Mouse (Mus musculus): ENCODE measurements around the gene Pdpk1. TPM values are rescaled to one million over a fixed set of nuclear protein-coding genes. Genes with fewer than 3 reads are reported as not detected.

Gene Pdpk1
- polyA plus RNA-seq (2015; fragmentation: Illumina TruSeq; extraction: RNeasy Lipid Tissue Mini Kit (QIAGEN cat#74804); ENCODE audit: low read depth, low replicate concordance) = 56.0 TPM

DNA sequence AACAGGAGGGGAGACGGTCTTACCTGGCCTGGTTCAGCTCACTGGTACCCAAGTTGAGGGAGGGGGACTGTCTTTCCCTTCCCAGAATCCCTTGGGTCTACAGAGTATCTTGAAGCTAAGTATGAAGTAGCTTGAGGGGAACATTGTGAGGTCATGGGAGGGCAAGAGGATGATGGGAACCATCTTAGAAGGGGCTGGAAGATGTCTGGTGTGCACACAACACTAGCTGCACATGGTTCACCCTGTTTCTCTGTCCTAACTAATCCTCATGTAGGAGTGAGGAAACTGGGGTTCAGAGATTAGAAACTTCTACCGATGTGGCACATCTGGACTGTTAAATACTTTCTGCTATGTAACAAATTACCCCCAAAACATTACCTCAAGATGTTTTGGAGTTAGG lies at the start of gene Pdpk1:
Gene Pdpk1 (minus strand): TSS at position 101 of the 400 bp plus-strand sequence.

DNA sequence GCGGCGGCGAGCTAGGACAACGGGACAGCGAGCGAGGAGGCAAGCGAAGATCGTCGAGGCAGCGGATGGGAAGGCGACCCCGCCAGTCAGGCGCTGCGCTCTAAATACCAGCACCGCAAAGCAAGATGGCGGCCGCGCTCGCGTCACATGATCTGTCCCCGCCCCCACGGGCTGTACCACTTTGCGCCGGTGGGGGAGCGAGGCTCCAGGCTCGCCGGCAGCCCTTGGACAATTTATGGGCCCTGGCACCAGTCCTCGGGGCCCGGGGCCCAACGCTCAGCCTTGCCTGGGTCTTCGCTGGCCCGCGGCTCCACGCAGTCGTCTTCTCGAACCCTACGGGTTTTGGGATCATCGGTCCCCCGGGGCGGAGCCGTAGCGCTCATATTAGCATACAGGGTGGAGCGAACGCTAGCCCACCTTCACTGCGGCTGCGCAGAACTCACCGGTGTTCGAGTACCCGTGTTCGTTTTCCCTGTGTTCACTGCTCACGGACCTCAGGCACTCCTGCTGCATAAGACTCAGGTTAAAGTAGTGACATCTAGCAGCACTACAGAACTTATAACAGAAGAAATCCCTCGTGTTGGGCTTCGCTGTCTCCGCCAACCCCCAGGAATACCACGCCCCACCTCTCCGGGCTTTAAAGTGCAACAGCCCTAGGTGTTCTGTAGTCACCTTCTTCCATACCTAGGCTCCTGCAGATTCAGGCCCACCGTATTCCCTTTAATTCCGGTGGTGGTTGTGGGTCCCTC lies 18.8 kb upstream of the Pdpk1 start, which contains the start of gene Atp6v0c:
Gene Atp6v0c (minus strand): TSS at position 386 of the 749 bp plus-strand sequence.

GRCm38 (mm10) chr17:24163176-24163962 lies 12.6 kb upstream of the Pdpk1 start, which contains the start of gene Amdhd2:
Gene Amdhd2 (minus strand): TSS chr17:24163766.

DNA sequence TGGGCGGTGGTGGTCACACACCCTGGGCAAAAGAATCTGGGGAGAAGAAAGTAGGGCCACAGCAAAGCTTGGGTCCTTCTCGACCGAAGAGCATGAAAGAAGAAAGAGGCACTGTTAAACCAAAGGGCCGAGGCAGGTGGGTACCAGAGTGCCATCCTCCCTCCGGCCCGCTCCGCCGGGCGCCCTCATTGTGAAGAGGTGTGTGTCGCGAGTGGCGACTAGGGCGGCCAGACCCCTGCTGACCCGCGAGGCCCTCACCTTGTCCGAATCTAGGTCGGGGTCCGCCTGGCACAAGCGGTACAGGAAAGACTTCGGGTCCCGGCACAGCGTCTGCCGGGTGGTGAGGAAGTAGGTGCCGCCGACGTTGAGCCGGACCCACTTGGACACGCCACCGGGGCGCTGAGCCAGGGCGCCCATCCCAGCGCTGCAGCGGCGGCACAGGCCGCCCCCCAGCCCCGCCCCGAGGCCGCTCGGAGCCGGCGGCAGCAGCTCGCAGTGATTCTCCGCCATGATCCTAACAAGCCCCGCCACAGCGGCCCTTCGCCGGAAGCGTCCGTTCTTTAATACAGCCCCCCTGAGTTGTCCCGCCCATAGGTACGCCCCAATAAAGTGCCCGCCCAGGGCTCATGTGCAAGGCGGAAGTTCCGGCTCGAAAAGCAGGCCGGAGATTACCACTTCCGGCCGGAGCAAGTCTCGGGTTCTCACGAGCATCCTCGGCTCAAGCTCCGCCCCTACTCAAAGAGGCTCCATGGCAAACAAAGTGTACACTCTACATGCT lies 77.6 kb downstream of the Pdpk1 start, which contains the start of gene Kctd5:
Gene Kctd5 (minus strand): TSS at position 567 of the 778 bp plus-strand sequence.

GRCm38 (mm10) chr17:24037844-24038243 lies 112.9 kb downstream of the Pdpk1 start, which contains the start of gene Prss27:
Gene Prss27 (plus strand): TSS chr17:24038144.

Other genes starting within 250 kb of the Pdpk1 start
- not detected for gene Dcpp3, start 233.5 kb downstream of the Pdpk1 start, polyA plus RNA-seq (2015; fragmentation: Illumina TruSeq; extraction: RNeasy Lipid Tissue Mini Kit (QIAGEN cat#74804); ENCODE audit: low read depth, low replicate concordance)
- not detected for gene Sbp, start 209.3 kb downstream of the Pdpk1 start, polyA plus RNA-seq (2015; fragmentation: Illumina TruSeq; extraction: RNeasy Lipid Tissue Mini Kit (QIAGEN cat#74804); ENCODE audit: low read depth, low replicate concordance)
- not detected for gene Sbpl, start 195.7 kb downstream of the Pdpk1 start, polyA plus RNA-seq (2015; fragmentation: Illumina TruSeq; extraction: RNeasy Lipid Tissue Mini Kit (QIAGEN cat#74804); ENCODE audit: low read depth, low replicate concordance)
- gene Prss30, start 170.4 kb downstream of the Pdpk1 start, polyA plus RNA-seq (2015; fragmentation: Illumina TruSeq; extraction: RNeasy Lipid Tissue Mini Kit (QIAGEN cat#74804); ENCODE audit: low read depth, low replicate concordance) = not detected
- 1.8 TPM for gene Prss22, start 152.8 kb downstream of the Pdpk1 start, polyA plus RNA-seq (2015; fragmentation: Illumina TruSeq; extraction: RNeasy Lipid Tissue Mini Kit (QIAGEN cat#74804); ENCODE audit: low read depth, low replicate concordance)
- not detected for gene Prss27, start 112.8 kb downstream of the Pdpk1 start, polyA plus RNA-seq (2015; fragmentation: Illumina TruSeq; extraction: RNeasy Lipid Tissue Mini Kit (QIAGEN cat#74804); ENCODE audit: low read depth, low replicate concordance)
- gene Kctd5, start 77.4 kb downstream of the Pdpk1 start, polyA plus RNA-seq (2015; fragmentation: Illumina TruSeq; extraction: RNeasy Lipid Tissue Mini Kit (QIAGEN cat#74804); ENCODE audit: low read depth, low replicate concordance) = 22.9 TPM
- gene Amdhd2, start 12.8 kb upstream of the Pdpk1 start, polyA plus RNA-seq (2015; fragmentation: Illumina TruSeq; extraction: RNeasy Lipid Tissue Mini Kit (QIAGEN cat#74804); ENCODE audit: low read depth, low replicate concordance) = 21.6 TPM
- gene Atp6v0c, start 18.8 kb upstream of the Pdpk1 start, polyA plus RNA-seq (2015; fragmentation: Illumina TruSeq; extraction: RNeasy Lipid Tissue Mini Kit (QIAGEN cat#74804); ENCODE audit: low read depth, low replicate concordance) = 1,683 TPM
- 36.2 TPM for gene Tbc1d24, start 54.6 kb upstream of the Pdpk1 start, polyA plus RNA-seq (2015; fragmentation: Illumina TruSeq; extraction: RNeasy Lipid Tissue Mini Kit (QIAGEN cat#74804); ENCODE audit: low read depth, low replicate concordance)
- gene Ntn3, start 58.6 kb upstream of the Pdpk1 start, polyA plus RNA-seq (2015; fragmentation: Illumina TruSeq; extraction: RNeasy Lipid Tissue Mini Kit (QIAGEN cat#74804); ENCODE audit: low read depth, low replicate concordance) = 4.9 TPM
- 9.5 TPM for gene Tedc2, start 69.9 kb upstream of the Pdpk1 start, polyA plus RNA-seq (2015; fragmentation: Illumina TruSeq; extraction: RNeasy Lipid Tissue Mini Kit (QIAGEN cat#74804); ENCODE audit: low read depth, low replicate concordance)
- gene Ccnf, start 100.6 kb upstream of the Pdpk1 start, polyA plus RNA-seq (2015; fragmentation: Illumina TruSeq; extraction: RNeasy Lipid Tissue Mini Kit (QIAGEN cat#74804); ENCODE audit: low read depth, low replicate concordance) = 3.1 TPM
- 0.21 TPM for gene Abca17, start 200.1 kb upstream of the Pdpk1 start, polyA plus RNA-seq (2015; fragmentation: Illumina TruSeq; extraction: RNeasy Lipid Tissue Mini Kit (QIAGEN cat#74804); ENCODE audit: low read depth, low replicate concordance)
- 38.3 TPM for gene Abca3, start 201.0 kb upstream of the Pdpk1 start, polyA plus RNA-seq (2015; fragmentation: Illumina TruSeq; extraction: RNeasy Lipid Tissue Mini Kit (QIAGEN cat#74804); ENCODE audit: low read depth, low replicate concordance)